Mouse (Mus musculus) brain, adult 2 months (tissue): ENCODE results near the gene Ext2.

ENCODE experiments used
- DNase-seq: peaks from one replicate; pipeline ENCODE4 v3.0.0; 2011; ENCODE audit warnings: low read depth, low spot score

Gene Ext2

DNA sequence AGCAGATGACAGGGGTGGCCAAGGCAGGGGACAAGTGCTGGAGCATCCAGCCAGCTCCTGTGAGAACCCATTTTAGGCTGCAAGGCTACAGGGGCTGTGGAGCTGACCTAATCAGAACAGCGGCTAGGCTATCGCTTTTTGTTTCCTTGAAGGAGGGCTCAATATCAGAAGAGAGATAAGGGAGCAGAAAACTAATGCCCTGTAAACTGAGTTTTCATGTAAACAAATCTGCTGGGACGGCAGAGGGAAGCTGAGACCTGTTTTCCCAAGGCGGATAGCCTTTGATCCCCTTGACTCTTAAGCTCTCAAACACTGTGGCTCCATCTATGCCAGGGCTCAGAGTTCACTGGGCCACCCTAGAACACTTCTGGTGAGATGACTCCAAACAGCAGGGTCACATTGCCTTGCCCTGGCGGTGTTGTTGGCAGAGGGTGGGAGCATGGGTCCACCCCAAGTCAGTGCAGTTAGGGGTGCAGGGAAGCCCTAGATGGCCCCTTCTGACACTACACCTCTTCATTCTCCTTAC is 83.3 kb downstream of the Ext2 start:
- no peak for DNase-seq

DNA sequence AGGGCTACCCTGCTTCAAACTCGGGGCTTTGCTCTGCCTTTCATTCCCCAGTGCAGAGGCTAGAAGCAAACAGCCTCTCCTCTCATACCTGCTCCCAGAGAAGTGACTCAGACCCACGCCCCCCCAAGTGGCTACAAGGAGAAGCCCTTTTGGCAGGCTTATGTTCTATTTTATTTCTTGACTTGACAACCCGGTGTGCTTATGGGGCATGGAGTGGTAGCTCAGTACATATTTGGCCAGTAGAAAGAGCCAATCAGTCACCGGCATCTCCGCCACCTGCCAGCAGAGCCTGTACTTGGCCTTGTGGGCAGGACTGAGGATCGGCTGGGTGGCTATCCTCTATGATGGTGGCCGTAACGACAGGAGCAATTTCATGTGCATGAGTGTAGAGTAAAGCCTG is 85.2 kb downstream of the Ext2 start:
- DNase-seq, result no peak

DNA sequence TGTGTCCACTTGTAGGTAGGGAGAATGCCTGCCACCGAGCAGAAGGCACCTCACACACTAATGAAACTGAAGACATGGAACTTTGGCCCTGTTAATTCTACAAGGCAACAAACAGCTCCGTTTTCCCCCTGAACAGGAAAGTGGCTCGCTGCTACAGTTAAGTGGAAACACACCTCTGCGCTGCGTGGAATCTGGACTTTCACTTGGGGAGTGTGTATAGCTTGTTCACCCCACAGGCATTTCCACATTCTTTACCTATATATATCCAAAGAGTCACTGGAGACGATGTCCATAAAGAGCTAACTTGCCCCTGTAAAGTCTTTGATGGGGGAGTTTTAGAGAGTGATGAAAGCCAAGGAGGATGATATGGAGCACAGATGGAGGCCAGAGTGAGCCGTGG is 89.7 kb downstream of the Ext2 start:
- DNase-seq, result no peak

DNA sequence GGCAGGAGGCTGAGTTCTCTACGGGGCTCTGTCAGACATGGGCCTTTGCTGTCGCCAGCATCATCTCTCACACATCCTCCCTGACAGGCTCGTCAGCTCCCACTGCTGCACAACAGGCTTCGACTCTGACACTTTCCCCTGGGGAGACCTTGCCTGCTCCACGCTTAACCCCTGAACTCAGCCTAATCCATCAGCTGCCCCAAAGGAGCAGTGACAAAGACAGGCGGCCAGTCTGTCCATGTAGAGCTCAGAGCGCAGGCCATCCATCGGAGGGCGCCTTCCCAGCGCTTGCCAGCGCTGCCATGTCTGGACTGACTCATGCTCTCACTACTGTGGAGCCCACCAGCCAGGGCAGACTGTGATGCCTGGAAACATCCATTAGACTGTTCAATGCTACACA is 92.8 kb downstream of the Ext2 start:
- DNase-seq, result no peak

DNA sequence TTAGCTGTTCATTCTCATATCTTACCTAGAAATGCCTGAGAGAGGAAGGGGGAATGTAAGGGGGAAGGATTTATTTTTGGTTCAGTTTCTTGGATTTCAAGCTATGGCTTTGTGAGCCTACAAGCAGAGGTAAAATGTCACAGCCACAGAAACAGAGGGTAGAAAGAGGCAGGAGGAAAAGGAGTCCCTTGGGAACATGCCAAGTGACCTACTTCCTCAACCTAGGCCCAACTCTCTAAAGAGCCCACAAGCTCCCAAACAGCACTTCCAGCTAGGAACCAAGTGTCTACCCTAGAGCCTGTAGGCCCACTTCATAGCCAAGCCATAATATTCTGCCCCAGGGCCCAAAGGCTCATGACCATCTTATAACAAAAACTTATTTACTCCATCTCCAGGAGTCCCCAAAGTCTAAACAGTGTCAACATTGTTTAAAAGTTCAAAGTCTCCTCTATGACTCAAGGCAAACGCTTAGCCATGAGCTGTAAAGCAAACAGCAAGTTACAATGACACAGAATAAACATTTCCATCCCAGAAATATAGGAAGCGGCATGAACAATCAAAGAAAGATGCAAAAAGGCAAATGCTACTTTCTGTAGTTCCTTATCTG is 99.1 kb downstream of the Ext2 start:
- no peak for DNase-seq

DNA sequence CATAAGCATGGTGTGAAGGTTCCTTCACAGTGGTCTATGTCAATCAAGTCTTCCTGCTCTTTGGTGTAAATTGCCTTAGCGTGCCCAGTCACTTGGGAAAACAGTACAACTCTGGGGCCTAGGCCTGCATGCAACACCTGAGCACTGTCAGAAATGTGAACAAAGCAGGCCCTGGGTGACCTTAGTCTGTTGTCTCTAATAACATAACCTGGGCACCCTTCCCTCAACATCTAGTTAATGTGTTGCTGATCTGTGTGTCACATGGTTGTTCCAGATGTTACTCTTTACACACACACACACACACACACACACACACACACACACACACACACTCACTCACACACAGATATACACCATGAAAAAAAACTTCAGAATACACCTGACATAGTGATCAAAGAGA is 101.4 kb downstream of the Ext2 start:
- no peak for DNase-seq

DNA sequence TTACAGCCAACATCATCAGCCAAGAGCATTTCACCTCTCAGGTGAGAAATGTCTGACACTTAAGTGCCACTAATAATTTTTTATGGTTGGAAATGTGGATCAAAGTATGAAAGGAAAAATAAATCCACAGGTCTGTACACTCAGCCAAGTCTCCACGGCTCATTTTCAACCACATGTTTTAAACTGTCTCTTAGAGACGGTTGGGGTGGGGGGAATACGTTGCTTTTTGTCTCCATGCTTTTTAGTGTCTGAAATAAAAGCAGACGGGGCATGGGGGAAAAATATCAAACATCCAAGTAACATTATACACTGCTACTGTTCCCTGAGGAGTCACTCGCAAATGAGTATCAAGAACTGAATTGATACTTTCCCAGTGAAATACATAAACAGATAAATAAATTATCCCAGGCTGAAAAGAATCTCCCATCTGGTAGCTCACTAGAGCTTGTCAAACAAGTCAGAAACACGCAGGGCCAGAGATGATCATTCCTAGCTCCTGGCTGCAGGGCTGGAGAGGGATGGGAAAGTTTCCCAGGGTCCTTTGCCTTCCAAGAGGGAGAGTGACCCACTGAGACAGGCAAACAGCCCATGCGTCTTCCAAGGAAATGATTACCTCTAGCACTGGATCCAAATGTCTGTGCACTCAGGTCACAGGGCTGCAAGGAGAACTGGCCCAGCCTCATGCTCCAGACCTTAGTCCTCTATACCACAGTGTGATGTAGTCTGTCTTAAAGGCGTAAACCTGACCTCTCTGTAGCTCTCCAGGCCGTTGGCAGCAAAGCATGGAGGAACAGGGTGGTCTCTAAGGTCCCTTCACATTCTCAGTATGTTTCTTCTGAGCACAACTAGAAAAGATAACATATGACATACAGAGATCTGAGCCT is 102.3 kb downstream of the Ext2 start:
- peak; percentile 52 for DNase-seq

DNA sequence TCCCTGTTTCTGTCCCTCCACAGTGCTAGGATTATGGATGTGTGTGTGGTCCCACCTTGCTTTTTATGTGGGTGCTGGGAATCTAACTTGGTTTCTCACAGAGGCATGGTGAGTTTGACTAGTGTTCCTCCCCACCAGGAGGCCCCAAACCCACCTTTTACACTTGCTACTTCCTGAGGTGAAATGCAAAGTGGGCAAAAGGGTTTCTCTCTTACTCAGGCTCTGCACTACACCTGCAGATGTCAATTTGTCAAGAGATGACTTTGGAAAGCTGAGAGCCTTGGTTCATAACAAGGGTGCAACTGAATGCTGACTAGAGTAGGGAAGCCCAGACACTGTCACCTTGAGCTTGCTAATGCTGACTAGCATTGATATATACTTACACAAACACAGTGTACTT is 109.1 kb downstream of the Ext2 start:
- DNase-seq, result no peak

DNA sequence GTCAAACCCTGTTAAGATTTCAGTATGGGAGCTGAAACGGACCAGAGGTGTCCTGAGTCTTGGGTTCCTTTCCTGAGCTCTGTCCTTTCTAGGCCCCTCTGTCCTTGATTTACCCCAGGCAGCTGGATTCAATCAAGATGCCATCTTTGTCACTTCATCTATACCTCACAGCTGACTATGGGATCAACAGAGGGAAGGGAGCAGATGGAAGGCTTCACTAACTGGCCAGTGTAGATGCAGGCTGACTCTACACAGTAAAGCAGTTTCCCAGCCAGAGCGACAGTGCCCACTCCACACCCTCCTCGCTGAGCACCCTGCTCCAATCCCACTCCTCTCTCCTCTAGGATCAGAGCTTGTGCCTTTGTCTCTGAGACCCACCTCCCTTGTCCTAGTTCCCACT is 110.9 kb downstream of the Ext2 start:
- no peak for DNase-seq

DNA sequence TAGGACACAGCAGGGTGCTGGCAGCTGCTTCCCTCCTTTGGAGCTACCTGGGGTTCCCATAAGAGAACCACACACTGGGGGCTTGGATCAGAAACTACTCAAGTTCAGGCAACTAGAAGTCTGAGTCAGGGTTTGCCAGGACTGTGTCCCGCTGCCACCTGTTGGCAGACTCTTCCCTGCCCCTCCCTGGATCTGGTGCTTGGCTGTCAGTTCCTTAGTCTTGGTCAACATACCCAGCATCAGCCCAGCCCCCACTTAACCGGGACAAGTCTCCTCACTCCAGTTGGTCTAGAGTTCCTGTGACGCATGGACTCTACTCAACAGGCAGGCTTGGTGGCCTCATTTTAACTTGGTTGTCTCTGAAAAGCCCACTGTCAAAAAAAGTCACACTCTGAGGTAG is 112.7 kb downstream of the Ext2 start:
- DNase-seq, result no peak

DNA sequence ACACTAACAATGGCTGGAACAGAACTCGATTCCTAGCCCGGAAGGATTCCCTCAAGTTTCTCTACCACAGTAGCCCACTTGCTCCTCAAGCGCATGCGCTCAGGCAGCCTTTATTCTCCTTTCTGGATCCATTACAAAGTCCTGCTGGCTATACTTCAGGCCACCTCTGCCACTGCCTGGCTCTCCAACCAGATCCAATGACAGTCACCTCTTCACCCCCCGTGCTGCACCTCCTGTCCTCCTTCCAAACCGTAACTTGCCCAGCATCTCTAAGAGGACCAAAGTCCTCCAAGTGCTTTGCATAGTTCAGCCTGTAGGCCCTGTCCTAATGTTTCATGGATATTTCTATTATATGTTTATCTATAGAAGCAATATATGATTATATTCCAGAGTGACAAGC is 113.1 kb downstream of the Ext2 start:
- DNase-seq, result no peak

DNA sequence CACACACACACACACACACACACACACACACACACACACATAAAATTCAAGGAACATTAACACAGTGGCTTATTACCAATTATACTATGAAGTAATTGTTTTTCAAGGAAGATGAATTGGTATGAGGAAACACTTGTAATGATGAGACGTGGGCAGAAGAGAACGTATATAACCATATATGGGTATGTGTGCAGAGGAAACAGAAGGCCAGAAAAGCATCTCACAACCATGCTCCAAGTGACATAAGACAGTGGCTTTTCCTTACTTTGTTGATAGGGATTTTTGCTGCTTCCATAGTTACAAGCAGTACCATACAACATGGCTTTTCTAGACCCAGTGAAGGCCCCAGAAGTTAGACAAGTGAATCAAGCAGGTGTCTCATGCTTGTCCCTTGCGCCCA is 115.5 kb downstream of the Ext2 start:
- no peak for DNase-seq

DNA sequence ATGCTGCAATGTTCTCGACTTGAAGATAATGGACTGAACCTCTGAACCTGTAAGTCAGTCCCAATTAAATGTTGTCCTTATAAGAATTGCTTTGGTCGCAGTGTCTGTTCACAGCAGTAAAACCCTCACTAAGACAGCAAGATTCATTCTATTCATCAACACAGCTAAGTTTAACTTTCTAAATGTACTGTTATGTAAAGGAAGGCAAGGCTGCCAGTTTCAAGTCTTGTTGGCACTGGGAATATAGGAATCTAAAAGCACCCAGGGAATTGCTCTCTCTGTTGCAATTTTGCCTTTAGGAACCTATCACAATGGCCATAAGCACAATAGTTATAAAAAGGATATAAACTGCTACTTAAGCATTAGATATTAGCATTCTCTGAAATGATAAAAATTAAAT is 116.0 kb downstream of the Ext2 start:
- peak; percentile 70 for DNase-seq

DNA sequence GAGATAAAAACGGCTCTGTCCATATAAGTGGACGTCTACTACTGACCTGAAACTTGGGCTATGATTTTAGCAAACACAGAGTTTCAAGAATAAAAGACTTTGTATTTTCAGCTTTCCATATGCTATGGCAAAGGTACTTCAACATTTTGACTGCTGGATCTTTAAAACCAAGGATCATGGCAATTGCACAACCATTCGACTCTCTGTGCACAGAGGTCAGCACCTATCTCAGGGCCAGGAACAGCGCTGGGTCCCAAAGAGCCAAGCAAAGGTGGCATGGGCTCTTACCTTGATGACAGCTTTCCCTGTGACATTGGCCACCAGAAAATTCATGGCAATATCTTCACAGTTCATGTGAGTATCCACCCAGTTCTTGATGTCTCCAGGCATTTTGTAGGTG is 118.2 kb downstream of the Ext2 start:
- no peak for DNase-seq

DNA sequence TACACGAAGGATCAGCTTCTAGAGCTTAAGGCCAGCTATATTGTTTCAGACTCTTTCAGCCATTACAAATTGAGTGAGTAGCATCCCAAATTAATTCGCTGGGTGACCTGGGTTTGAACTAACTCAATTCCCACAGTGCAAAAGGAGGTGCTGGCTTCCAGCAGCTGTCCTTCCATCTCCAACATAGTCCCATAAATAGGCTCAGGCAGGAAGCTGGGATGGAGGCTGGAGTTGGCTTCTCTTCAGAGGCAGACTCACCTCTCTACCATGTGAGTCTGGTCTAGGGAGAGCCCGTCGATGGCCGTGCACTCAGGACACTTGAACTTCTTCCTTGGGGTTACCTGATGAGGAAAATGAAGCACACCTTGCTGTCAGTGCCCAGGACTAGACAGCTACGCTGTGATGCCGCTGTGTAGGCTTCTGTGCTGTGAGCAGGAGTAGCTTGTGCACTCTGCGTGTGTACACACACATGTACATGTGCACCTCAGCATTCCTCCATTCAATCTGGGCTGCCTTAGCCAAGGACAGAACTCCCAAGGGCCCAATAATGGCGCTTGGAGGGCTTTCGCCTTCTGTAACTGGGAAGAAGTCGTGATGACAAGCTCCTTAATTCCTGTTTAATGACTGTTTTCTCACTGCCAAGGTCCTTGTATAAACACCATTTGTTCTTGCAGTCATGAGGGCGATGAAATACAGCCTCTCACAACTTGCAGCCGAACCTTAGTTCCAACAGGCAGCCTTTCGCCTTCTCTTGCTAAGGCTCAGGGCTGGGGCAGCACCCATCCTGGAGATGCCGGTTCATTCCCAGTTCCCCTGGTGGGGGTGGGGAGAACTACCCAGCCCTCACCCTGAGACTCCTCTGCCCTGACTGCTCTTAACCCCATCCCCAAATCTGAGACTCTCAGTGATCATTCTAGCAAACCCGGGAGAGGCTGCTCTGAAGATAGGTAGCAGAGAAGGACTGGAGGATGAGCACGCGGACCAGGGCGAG is 119.1 kb downstream of the Ext2 start:
- DNase-seq, result peak; percentile 27

DNA sequence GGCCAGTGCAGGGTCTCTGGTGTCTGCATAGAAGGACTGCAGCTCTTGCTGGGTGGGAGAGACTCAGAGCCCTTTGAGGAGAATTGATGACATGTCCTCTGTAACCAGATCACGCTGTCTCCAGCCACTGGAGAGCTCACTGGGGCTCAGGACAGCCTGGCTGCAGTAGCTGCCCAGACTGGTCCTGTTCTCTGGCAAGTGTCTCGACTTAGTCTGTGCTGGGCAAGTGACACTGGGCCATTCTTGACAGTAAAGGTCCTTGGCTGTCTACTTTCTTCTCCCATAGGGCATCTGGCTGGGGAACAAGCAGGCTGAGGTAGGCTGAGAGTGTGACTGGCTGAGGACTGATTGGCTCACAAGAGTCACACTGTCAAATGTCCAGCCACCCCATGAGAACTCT is 123.0 kb downstream of the Ext2 start:
- no peak for DNase-seq

DNA sequence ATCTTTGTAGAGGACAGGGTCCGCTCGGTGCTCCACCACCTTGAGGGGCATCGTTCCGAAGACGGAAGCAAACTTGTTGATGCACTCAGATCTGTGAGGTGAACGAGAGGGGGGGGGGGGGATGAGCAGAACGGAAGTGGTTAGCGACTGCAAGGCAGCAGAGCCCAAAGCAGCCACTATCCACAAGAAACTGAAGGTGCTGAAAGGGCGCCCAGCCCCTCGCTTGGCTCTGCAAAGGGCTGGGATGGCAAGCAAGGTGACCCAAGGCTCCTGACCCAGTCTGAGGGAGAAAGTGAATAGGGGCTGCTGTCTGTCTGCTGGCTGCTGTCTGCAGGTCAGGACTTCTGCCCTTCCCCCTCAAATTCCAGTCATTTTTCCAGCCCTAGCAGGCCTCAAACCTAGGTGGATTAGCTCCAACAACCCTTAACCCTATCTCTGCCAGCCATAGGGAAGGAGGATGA is 126.2 kb downstream of the Ext2 start:
- no peak for DNase-seq

DNA sequence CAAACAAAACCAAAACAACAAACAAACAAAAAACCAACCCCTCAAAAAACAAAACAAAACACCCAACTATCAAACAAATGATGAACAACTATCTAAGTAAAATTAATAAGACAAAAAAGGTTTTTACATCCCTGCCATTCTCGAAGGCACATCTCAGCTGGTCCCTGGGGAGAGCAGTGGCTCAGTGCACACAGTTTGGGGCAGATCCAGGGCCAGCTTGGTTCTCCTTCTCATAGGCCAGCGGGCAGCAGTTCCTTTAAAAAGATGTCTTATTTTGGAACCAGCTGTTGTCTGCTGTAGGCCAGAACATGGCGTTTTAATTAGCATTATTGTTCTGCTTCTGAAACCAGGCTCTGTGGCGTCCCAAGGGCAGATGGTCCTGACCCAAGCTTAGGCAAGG is 129.3 kb downstream of the Ext2 start:
- peak; percentile 18 for DNase-seq

DNA sequence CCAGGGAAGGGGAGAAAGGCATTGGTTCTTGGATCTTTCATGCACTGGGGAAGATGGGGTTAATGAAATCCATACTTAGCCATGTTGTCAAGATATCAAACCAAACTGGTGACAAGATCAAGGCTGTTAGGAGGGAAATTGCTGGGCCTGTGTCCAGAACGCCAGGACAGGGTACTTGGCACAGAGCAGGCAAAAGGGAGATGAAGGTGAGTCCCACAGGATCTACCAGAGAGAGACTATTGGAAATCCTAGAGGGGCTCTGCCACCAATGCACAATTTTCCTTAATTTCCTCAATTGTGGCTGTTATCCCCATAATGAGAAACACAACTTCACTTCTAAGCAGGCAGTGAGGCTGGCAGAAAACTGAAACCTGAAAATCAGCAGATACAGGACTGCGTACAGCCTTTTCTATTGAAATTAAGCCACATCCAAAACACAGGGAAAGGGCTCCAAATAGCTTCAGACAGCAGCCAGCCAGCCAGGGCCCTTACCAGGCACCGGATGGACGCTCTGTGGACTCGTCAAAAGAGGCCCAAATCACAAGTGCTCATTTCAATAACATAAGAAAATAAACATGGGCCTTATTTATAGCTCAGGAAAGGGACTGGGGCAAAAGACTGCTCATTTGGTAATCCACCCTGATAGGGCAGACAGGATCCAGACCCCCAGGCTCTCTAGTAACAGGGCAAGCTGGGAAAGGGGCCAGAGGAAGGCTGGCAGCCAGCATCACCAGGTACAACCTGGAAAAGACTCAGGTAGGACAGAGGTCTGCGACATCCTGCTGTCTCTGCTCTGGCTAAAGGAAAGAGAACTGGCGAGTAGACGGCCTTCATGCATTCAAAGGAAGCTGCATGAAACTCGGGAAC is 132.1 kb downstream of the Ext2 start:
- DNase-seq, result peak; percentile 33

DNA sequence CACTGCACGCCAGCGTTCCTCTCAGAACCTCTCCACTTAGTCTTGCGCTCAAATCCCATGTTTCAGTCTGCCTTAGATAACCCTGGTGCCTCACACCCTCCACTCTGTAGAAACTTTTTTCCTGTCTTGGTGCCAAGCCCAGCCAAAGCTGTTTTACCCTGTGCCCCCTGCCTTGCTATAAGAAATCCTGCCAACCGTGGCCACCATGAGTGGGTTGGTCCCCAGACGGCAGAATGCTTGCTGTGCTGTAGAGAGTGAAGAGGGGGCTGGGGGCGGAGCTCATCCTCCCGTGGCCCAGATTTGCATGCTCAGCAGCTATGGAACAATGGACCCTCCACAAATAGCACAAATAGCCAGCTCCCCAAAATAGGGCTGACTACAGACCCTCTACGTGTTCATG is 138.7 kb downstream of the Ext2 start:
- DNase-seq, result peak; percentile 25
